Mouse (Mus musculus) heart, embryonic 15.5 days (tissue): ENCODE data around the gene Sema4g. TPM values are rescaled to one million over a fixed set of nuclear protein-coding genes. Genes with fewer than 3 reads are reported as not detected.

Experiments
- ATAC-seq: fragments of 200-750 bp; cut with Nextera tagmentation; replicated peaks from 2 replicates; pipeline ENCODE4 v1.8.0; 2017; ENCODE audit warnings: low read depth, moderate TSS enrichment; ENCODE audit not compliant: insufficient number of reproducible peaks, insufficient read depth, low FRiP score
- H3K27ac ChIP-seq: fragments of 300-500 bp; sonication (generic); 2 replicates; pipeline ENCODE4 v1.5.1; 2015; ENCODE audit warnings: mild to moderate bottlenecking, inconsistent platforms
- H3K27me3 ChIP-seq: fragments of 300-500 bp; sonication (generic); 2 replicates; pipeline ENCODE4 v1.6.1; 2015; ENCODE audit warnings: inconsistent platforms
- H3K36me3 ChIP-seq: fragments of 300-500 bp; sonication (generic); 2 replicates; pipeline ENCODE4 v1.6.1; 2015; ENCODE audit warnings: mild to moderate bottlenecking, inconsistent platforms
- H3K4me1 ChIP-seq: fragments of 300-500 bp; sonication (generic); replicated peaks from 2 replicates; pipeline ENCODE4 v1.6.1; 2015; ENCODE audit warnings: inconsistent platforms
- H3K4me2 ChIP-seq: fragments of 300-500 bp; sonication (generic); 2 replicates; pipeline ENCODE4 v1.6.1; 2015; ENCODE audit warnings: inconsistent platforms, mild to moderate bottlenecking, moderate library complexity
- H3K4me3 ChIP-seq: fragments of 300-500 bp; sonication (generic); 2 replicates; pipeline ENCODE4 v1.5.1; 2015; ENCODE audit warnings: mild to moderate bottlenecking, inconsistent platforms
- H3K9ac ChIP-seq: fragments of 300-500 bp; sonication (generic); 2 replicates; pipeline ENCODE4 v1.6.1; 2015; ENCODE audit warnings: mild to moderate bottlenecking, inconsistent platforms
- H3K9me3 ChIP-seq: fragments of 300-500 bp; sonication (generic); replicated peaks from 2 replicates; pipeline ENCODE4 v1.6.1; 2016; ENCODE audit warnings: inconsistent platforms
- WGBS: fragments of 180-500 bp; shearing (Covaris S2); methylation state at CpG from one replicate; pipeline ENCODE4 v1.1.7; 2015; ENCODE audit warnings: mixed read lengths; 5-methylcytosine and 5-hydroxymethylcytosine counted together
- polyA plus RNA-seq: library from polyadenylated mRNA; unstranded; fragments of >200 nt; fragmentation: Nextera tagmentation; extraction: Ambion mirVana; gene quantifications from 2 replicates; pipeline ENCODE4 v1.2.1, GENCODE M21; 2015

The Sema4g gene
- 0.50 and 1.1 TPM in 2 replicates for polyA plus RNA-seq

- ATAC-seq, result peak; percentile 76
- under 1% methylated on average over 55 of the region's 58 CpGs for WGBS
- H3K9me3 ChIP-seq, result no peaks in the 10 kb centered on the region
- H3K4me1 ChIP-seq, result peaks cover 19% of the 10 kb centered on the region
- peak within 1 kb of the TSS; percentile 74 for H3K4me3 ChIP-seq
- no peak within 1 kb of the TSS for H3K27ac ChIP-seq
- 0 out of 2 replicates have a peak, but pooled peaks cover 9% of the 10 kb centered on the region for H3K27me3 ChIP-seq
- no peaks in the 10 kb centered on the region for H3K36me3 ChIP-seq
- H3K9ac ChIP-seq, result peak within 1 kb of the TSS; percentile 73
- H3K4me2 ChIP-seq, result peak within 1 kb of the TSS; percentile 100
Measured at GRCm38 (mm10) chr19:44988831-44989566, at the start of gene Sema4g. Gene Sema4g, plus strand, starts transcription at chr19:44989101.

- 96% methylated on average over 2 of the region's 2 CpGs for WGBS
- no peaks in the 10 kb centered on the region for H3K27me3 ChIP-seq
- no peak overlapping the region for H3K27ac ChIP-seq
- no peaks in the 10 kb centered on the region for H3K9me3 ChIP-seq
- no peak overlapping the region for H3K4me2 ChIP-seq
- ATAC-seq, result no peak
- H3K36me3 ChIP-seq, result peaks cover 84% of the 10 kb centered on the region
- H3K4me3 ChIP-seq, result no peak overlapping the region
- H3K4me1 ChIP-seq, result no peaks in the 10 kb centered on the region
- no peak overlapping the region for H3K9ac ChIP-seq
Measured at GRCm38 (mm10) chr19:44959633-44960032, 29.3 kb upstream of the Sema4g start.

- 100% methylated on average over 1 of the region's 1 CpGs for WGBS
- no peak overlapping the region for H3K9ac ChIP-seq
- H3K4me3 ChIP-seq, result no peak overlapping the region
- no peak overlapping the region for H3K4me2 ChIP-seq
- no peak overlapping the region for H3K27ac ChIP-seq
- peaks cover 83% of the 10 kb centered on the region for H3K36me3 ChIP-seq
- no peaks in the 10 kb centered on the region for H3K27me3 ChIP-seq
- H3K9me3 ChIP-seq, result no peaks in the 10 kb centered on the region
- H3K4me1 ChIP-seq, result no peaks in the 10 kb centered on the region
- ATAC-seq, result no peak
Measured at GRCm38 (mm10) chr19:44965978-44966377, 22.9 kb upstream of the Sema4g start.

GRCm38 (mm10) chr19:44968329-44968728, 20.6 kb upstream of the Sema4g start:
- Histone ChIP-seq H3K4me3 (no peak overlapping the region), H3K36me3 (peaks cover 82% of the 10 kb centered on the region), H3K9me3 (no peaks in the 10 kb centered on the region), H3K9ac (no peak overlapping the region), H3K4me2 (no peak overlapping the region), H3K4me1 (no peaks in the 10 kb centered on the region), H3K27ac (no peak overlapping the region), H3K27me3 (no peaks in the 10 kb centered on the region)
- ATAC-seq, result no peak
- 76% methylated on average over 3 of the region's 3 CpGs for WGBS

GRCm38 (mm10) chr19:44976636-44977035, 12.3 kb upstream of the Sema4g start:
- H3K4me1 ChIP-seq, result no peaks in the 10 kb centered on the region
- H3K4me3 ChIP-seq, result no peak overlapping the region
- 81% methylated on average over 6 of the region's 6 CpGs for WGBS
- no peaks in the 10 kb centered on the region for H3K9me3 ChIP-seq
- no peak overlapping the region for H3K27ac ChIP-seq
- no peak overlapping the region for H3K4me2 ChIP-seq
- ATAC-seq, result no peak
- peaks cover 93% of the 10 kb centered on the region for H3K36me3 ChIP-seq
- H3K9ac ChIP-seq, result no peak overlapping the region
- no peaks in the 10 kb centered on the region for H3K27me3 ChIP-seq

- H3K4me1 ChIP-seq, result no peaks in the 10 kb centered on the region
- H3K27me3 ChIP-seq, result no peaks in the 10 kb centered on the region
- ATAC-seq, result no peak
- no peaks in the 10 kb centered on the region for H3K9me3 ChIP-seq
- H3K4me3 ChIP-seq, result no peak overlapping the region
- peaks cover 95% of the 10 kb centered on the region for H3K36me3 ChIP-seq
- no peak overlapping the region for H3K27ac ChIP-seq
- H3K9ac ChIP-seq, result no peak overlapping the region
- H3K4me2 ChIP-seq, result no peak overlapping the region
- WGBS, result 80% methylated on average over 6 of the region's 6 CpGs
Measured at GRCm38 (mm10) chr19:44977148-44977547, 11.8 kb upstream of the Sema4g start.

GRCm38 (mm10) chr19:44980787-44981186, 8.1 kb upstream of the Sema4g start:
- 85% methylated on average over 2 of the region's 2 CpGs for WGBS
- no peaks in the 10 kb centered on the region for H3K4me1 ChIP-seq
- no peak overlapping the region for H3K4me3 ChIP-seq
- no peaks in the 10 kb centered on the region for H3K9me3 ChIP-seq
- no peak overlapping the region for H3K27ac ChIP-seq
- H3K4me2 ChIP-seq, result no peak overlapping the region
- no peak overlapping the region for H3K9ac ChIP-seq
- peaks cover 64% of the 10 kb centered on the region for H3K36me3 ChIP-seq
- no peak for ATAC-seq
- no peaks in the 10 kb centered on the region for H3K27me3 ChIP-seq

- Histone ChIP-seq H3K27me3 (0 out of 2 replicates have a peak, but pooled peaks cover 5% of the 10 kb centered on the region), H3K4me3 (no peak overlapping the region), H3K4me1 (no peaks in the 10 kb centered on the region), H3K9me3 (no peaks in the 10 kb centered on the region), H3K36me3 (peaks cover 46% of the 10 kb centered on the region), H3K4me2 (no peak overlapping the region), H3K9ac (no peak overlapping the region), H3K27ac (no peak overlapping the region)
- ATAC-seq, result no peak
- 71% methylated on average over 7 of the region's 7 CpGs for WGBS
Measured at GRCm38 (mm10) chr19:44982477-44983115, 6.3 kb upstream of the Sema4g start.

- Histone ChIP-seq H3K4me2 (no peak overlapping the region), H3K9ac (no peak overlapping the region), H3K27me3 (0 out of 2 replicates have a peak, but pooled peaks cover 5% of the 10 kb centered on the region), H3K36me3 (peaks cover 39% of the 10 kb centered on the region), H3K4me3 (no peak overlapping the region), H3K4me1 (peaks cover 3% of the 10 kb centered on the region), H3K9me3 (no peaks in the 10 kb centered on the region), H3K27ac (no peak overlapping the region)
- 87% methylated on average over 6 of the region's 6 CpGs for WGBS
- ATAC-seq, result no peak
Measured at GRCm38 (mm10) chr19:44983366-44983765, 5.5 kb upstream of the Sema4g start.

- Histone ChIP-seq H3K4me2 (no peak overlapping the region), H3K36me3 (peaks cover 30% of the 10 kb centered on the region), H3K27me3 (0 out of 2 replicates have a peak, but pooled peaks cover 8% of the 10 kb centered on the region), H3K9me3 (no peaks in the 10 kb centered on the region), H3K27ac (no peak overlapping the region), H3K9ac (no peak overlapping the region), H3K4me3 (no peak overlapping the region), H3K4me1 (peaks cover 10% of the 10 kb centered on the region)
- no peak for ATAC-seq
- 91% methylated on average over 4 of the region's 4 CpGs for WGBS
Measured at GRCm38 (mm10) chr19:44984420-44984819, 4.5 kb upstream of the Sema4g start.

- H3K4me2 ChIP-seq, result no peak overlapping the region
- H3K9me3 ChIP-seq, result no peaks in the 10 kb centered on the region
- peaks cover 16% of the 10 kb centered on the region for H3K4me1 ChIP-seq
- ATAC-seq, result no peak
- H3K36me3 ChIP-seq, result peaks cover 21% of the 10 kb centered on the region
- H3K27ac ChIP-seq, result no peak overlapping the region
- no peak overlapping the region for H3K4me3 ChIP-seq
- no peak overlapping the region for H3K9ac ChIP-seq
- WGBS, result 45% methylated on average over 5 of the region's 5 CpGs
- 0 out of 2 replicates have a peak, but pooled peaks cover 9% of the 10 kb centered on the region for H3K27me3 ChIP-seq
Measured at GRCm38 (mm10) chr19:44985159-44985988, 3.5 kb upstream of the Sema4g start.
